Comparison of ENCODE assay signal across 8 mouse cellular contexts in genomic region chrX:155337567-155337904, GRCm38 (mm10). TPM values are rescaled to one million over a fixed set of nuclear protein-coding genes. Genes with fewer than 3 reads are reported as not detected.
DNase-seq lines count a peak whose midpoint lies in the region; ATAC-seq and TF ChIP-seq lines count a peak whose summit lies in the region.

No protein-coding gene starts in this region.

- no peak for TF ChIP-seq POLR2A in cortical plate, adult 2 months (IDR thresholded peaks at IDR 0.05; ENCODE audit: extremely low read depth, insufficient read depth, low read length)

- no peak for DNase-seq in layer of hippocampus, adult 2 months (ENCODE audit: low spot score in 2 of 2)
- no peak for DNase-seq in layer of hippocampus, postnatal 36 days
- no peak for DNase-seq in right cerebral cortex, postnatal 25 days
- no peak for DNase-seq in cerebellum, adult 9-11 months
- DNase-seq in frontal cortex, postnatal 14 days (ENCODE audit: low spot score in 2 of 2), result no peak

- 0 out of 2 replicates have a peak, but pooled peaks cover 2% of the 10 kb centered on the region for H3K4me1 ChIP-seq in cortical plate, adult 2 months (ENCODE audit: control insufficient read depth, insufficient read depth, low read length)
- no peaks in the 10 kb centered on the region for H3K4me1 ChIP-seq in hindbrain, embryonic 15.5 days (replicated peaks)
- H3K4me1 ChIP-seq in midbrain, embryonic 16.5 days (ENCODE audit: control insufficient read depth, insufficient read depth, low read length), result peaks cover 2% of the 10 kb centered on the region; the same call in 1 of the 2 replicates

- TF ChIP-seq CTCF in layer of hippocampus, adult 2 months (conservative IDR thresholded peaks at IDR 0.05), result no peak
- no peak for TF ChIP-seq CTCF in cortical plate, adult 2 months (IDR thresholded peaks at IDR 0.05; ENCODE audit: extremely low read depth, insufficient read depth, low read length)

- no peak overlapping the region for H3K27ac ChIP-seq in layer of hippocampus, adult 2 months
- no peak overlapping the region for H3K27ac ChIP-seq in cortical plate, adult 2 months (ENCODE audit: insufficient read depth, low read length)
- H3K27ac ChIP-seq in hindbrain, embryonic 15.5 days (replicated peaks), result no peak overlapping the region
- H3K27ac ChIP-seq in midbrain, embryonic 16.5 days (ENCODE audit: low read length), result no peak overlapping the region

- peak overlapping the region; percentile 68 for H3K4me3 ChIP-seq in layer of hippocampus, adult 2 months
- H3K4me3 ChIP-seq in cortical plate, adult 2 months (ENCODE audit: insufficient read depth, low read length), result peak overlapping the region; percentile 86
- H3K4me3 ChIP-seq in hindbrain, embryonic 15.5 days, result peak overlapping the region; percentile 55
- peak overlapping the region; percentile 58 for H3K4me3 ChIP-seq in midbrain, embryonic 16.5 days (ENCODE audit: low read depth, low read length)

- H3K9me3 ChIP-seq in hindbrain, embryonic 15.5 days, result no peaks in the 10 kb centered on the region
- H3K9me3 ChIP-seq in midbrain, embryonic 16.5 days (replicated peaks; ENCODE audit: control insufficient read depth, low read length, poor library complexity, severe bottlenecking), result no peaks in the 10 kb centered on the region

- no peak for ATAC-seq in hindbrain, embryonic 15.5 days (ENCODE audit: low FRiP score, low read depth)
- ATAC-seq in midbrain, embryonic 16.5 days, result no peak

- peak overlapping the region; percentile 63 for H3K4me2 ChIP-seq in hindbrain, embryonic 15.5 days
- H3K4me2 ChIP-seq in midbrain, embryonic 16.5 days (ENCODE audit: low read length), result peak overlapping the region; percentile 66

- H3K36me3 ChIP-seq in hindbrain, embryonic 15.5 days, result no peaks in the 10 kb centered on the region
- no peaks in the 10 kb centered on the region for H3K36me3 ChIP-seq in midbrain, embryonic 16.5 days (ENCODE audit: control insufficient read depth, insufficient read depth, low read length)

- 20% methylated on average over 7 of the region's 7 CpGs for WGBS in hindbrain, embryonic 15.5 days
- 33% methylated on average over 7 of the region's 7 CpGs for WGBS in midbrain, embryonic 16.5 days

- no peaks in the 10 kb centered on the region for H3K27me3 ChIP-seq in hindbrain, embryonic 15.5 days
- H3K27me3 ChIP-seq in midbrain, embryonic 16.5 days (ENCODE audit: control insufficient read depth, insufficient read depth, low read depth, low read length), result no peaks in the 10 kb centered on the region

- peak overlapping the region; percentile 53 for H3K9ac ChIP-seq in hindbrain, embryonic 15.5 days
- peak overlapping the region; percentile 66 for H3K9ac ChIP-seq in midbrain, embryonic 16.5 days (ENCODE audit: low read depth, low read length)

RNA-seq across cellular contexts. Expression of gene Prdx4, which starts 3.0 kb away (rescaled TPM):
- 10 to 100 TPM; 15.2 to 20.7 TPM for total RNA-seq in layer of hippocampus, adult 2 months (2021)
- total RNA-seq in layer of hippocampus, postnatal 36 days (2021), result 10 to 100 TPM; 15.0 to 18.5 TPM
- 30.8 and 35.8 TPM in 2 replicates for polyA plus RNA-seq in cortical plate, adult 2 months (2012; rRNA removed)
- polyA plus RNA-seq in hindbrain, embryonic 15.5 days (2015; fragmentation: Nextera tagmentation; extraction: Ambion mirVana), result 103 and 110 TPM in 2 replicates
- polyA plus RNA-seq in midbrain, embryonic 16.5 days (2015; fragmentation: Nextera tagmentation; extraction: Ambion mirVana), result 79.1 and 82.7 TPM in 2 replicates
